Mouse (Mus musculus) MN1 (cell line): ENCODE measurements around the gene Eno3.
A peak's percentile ranks its signal among the peaks of the same experiment; 100 is the strongest.

Experiments used
- DNase-seq: peaks from one replicate; pipeline ENCODE4 v3.0.0-alpha.2; 2016; ENCODE audit warnings: low spot score

Eno3 gene

DNA sequence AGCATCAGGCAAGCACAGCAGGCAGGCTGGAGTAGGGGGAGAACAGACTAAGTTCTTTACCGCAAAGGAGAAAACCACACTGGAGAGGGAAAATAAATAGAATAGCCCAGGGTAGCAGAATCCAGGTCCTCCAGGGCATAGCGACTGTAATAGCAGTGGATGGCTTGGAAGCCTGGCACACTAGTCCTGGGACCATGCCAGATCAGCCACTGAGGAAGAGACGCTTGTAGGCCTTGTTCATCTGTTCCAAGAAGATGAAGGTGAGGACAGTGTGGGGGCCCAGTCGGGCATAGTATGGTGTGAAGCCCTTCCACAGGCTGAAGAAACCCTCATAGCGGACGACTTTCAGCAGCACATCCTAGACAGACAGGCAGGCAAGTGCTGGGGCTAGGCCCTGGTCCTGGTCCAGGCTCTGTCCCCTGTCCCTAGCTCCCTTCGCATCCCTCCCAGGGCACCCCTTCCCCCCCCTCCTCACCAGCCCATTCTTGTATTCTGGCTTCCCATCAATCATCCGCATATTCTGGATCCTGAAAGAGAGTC lies 12.4 kb upstream of the Eno3 start:
- DNase-seq, result no peak

DNA sequence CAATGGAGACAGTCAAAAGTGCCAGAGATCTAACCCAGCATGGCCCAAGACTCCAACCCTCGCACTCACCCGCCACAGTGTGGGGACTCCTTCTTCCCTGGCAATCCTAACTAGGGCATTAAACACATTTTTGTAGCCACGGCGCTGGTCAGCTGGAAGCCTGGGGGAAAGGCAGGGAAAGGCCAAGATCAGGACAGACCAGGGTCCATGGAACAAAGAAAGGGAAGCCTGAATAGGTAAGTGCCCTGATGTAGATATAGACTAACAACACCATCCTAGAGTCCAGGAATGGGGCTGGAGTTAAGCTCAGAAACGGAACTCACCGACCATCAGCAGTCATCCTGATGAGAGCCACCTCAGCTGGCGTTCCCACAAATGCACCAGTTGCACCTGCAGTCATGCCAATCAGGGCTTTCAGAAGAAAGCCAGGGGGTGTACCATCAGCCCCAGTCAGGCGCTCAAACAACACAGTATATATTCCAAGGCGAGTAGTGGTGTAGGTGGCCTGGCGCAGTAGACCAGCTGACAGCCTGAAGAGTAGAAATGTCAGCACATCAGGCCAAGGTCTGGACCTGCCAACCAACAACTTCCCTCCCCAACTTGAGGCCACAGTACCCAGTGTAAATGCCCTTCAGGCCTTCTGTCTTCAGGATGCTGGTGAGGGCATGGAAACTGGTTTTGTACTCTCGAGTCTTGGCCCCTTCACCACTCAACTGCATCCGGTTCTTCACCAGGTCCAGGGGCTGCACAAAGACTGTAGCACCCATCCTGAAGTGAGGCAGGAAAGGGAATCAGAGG lies 11.3 kb upstream of the Eno3 start:
- DNase-seq, result no peak

DNA sequence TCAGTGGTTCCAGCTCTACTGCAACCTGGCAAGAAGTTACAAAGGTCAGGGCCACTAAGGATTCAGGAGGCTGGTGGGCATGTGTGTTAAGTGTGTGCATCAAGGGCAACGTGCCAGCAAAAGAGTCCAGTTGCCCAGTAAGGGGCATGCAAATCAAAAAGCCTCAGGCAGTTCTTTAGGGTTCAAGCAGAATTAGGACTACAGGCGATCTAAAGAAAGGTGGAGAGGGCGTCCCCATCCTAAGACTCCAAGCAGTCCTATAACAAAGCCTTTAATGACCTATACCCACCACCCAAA lies 10.8 kb upstream of the Eno3 start:
- no peak for DNase-seq

DNA sequence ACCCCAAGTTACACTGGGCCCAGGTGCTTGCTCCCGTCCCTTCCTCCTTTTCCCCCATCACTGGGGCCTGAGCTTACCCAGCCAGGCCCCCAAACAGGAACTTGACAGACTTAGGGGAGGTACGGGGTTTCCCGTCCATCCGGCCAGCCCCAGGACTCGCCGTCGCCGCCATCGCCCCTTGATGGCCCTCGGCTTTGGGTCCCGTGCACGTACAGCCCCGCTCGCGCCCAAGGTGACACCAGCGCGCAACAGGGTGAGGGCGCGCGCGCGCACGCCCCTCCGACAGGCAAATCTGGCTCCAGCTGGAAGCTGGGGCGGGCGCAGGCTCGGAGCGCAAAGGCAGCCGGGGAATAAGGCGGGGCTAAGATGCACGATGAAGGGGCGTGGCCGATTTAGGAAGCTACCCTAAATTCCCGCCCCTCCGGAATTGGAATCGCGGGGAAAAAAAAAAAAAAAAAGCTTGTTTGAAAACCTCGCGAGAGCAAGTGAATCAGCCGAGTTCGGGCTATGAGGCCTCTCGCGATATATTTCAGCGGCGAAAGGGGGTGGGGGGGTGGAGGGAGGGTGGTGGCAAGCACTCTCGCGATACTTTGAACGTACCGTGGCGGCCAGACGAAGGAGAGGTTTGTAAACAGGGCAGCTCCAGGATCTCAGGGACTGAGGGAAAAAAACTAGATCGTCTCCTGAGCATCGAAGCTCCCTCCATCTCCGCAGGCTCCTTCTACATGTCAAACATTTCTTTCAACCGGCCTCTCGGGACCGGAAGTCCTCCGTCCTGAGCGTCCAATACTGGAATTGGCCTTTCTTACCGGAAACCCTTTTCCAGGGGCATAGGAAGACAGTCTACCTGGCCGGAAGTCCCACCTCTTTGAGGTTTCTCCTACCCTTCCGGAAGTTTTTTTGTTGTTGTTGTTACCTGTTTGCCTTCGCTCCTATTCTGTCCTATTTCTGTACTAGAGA lies 10.0 kb upstream of the Eno3 start, which contains the start of the genes Rnf167 and Slc25a11:
Gene Rnf167, plus strand, starts transcription at position 545 of the 960 bp plus-strand sequence.
Gene Slc25a11, minus strand, starts transcription at position 789 of the 960 bp plus-strand sequence.
- DNase-seq, result peak; percentile 99

DNA sequence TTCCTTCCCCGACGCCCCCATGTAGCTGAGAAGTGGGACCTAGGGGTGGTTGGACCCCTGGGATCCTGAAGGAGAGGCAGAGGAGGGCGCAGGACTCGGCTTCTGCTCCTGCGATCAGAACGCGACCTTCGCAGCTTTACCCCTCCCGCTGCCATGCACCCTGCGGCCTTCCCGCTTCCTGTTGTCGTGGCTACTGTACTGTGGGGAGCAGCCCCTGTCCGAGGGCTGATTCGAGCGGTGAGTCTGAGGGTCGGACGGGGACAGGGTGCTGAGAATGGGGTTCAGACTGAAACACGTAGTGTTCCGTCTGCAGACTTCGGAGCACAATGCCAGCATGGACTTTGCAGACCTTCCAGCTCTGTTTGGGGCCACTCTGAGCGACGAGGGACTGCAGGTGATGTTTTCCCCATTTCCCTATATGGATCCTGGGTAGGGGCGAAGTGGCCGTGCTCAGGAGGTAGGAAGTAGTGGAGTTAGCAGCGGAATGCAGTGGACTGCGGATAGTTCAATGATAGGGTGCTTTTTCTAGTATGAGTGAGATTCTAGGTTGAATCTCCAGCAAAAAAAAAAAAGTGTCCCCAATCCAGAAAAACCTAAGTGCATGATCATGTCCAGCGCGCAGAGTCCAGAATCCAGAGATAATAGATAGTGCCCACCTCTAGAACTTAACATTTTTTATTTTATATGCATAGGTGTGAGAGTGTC lies 9.1 kb upstream of the Eno3 start:
- DNase-seq, result no peak

DNA sequence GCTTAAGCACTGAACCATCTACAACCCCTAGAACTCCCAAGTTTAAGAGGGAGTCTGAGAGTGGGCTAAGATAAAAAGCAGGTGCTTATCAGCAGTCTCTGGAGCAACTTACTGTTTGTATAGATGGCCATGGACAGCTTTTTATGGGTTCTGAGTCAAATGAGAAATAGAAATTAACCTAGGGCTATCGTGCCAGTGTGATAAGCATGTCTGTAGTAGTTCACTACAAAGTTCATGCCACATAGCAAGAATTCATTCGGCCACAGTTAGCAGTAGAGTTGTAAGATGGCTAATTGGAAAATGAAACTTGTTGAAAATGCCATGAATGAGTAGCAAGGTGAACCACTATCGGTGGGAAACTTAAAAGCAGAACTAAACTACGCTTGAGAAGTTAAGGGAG lies 8.5 kb upstream of the Eno3 start:
- DNase-seq, result no peak

DNA sequence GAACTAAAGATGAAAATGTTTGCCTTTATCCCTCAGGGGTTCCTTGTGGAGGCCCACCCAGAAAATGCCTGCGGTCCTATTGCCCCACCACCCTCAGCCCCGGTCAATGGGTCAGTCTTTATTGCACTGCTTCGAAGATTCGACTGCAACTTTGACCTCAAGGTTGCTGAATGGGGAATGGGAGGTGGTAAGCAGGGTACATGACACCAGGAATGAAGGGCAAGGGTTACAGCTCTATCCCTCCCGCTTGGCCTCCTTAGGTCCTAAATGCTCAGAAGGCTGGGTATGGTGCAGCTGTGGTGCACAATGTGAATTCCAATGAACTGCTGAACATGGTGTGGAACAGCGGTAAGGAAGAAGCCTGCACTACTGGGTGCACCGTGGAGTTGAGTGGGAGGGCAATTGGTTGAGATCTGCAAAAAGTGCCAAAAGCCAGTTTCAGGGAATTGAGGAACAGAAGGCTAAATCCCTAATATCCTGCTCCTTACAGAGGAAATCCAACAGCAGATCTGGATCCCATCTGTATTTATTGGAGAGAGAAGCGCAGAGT lies 7.7 kb upstream of the Eno3 start:
- no peak for DNase-seq

DNA sequence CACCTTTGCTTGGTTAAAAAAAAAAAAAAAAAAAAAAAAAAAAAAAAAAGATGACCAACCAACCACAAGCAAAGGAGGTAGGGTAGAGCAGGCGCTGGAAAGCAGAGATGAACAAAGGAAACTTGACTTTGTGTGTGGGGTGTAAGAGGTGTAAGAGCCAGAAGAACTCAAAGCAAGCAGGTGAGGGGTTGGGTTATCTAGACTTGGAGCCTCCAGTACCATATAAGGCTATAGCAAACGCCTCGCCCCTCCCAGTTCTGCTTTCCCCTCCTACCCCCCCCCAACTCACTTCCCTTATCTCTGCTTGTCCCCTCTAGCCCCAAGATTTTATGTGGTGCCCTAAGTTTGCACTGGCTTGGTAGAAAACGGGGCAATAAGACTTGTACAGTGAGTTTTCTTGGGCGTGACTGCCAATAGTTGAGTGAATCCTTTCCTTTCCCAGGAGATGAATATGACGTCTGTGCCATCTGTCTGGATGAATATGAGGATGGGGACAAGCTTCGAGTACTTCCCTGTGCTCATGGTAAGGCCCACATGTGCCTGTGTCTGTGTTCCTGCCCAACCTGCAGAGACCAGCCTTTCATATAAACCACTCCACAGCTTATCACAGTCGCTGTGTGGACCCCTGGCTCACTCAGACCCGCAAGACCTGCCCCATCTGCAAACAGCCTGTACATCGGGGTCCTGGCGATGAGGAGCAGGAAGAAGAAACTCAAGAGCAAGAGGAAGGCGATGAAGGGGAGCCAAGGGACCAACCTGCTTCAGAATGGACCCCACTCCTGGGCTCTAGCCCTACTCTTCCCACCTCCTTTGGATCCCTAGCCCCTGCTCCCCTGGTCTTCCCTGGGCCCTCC lies 6.5 kb upstream of the Eno3 start:
- no peak for DNase-seq

DNA sequence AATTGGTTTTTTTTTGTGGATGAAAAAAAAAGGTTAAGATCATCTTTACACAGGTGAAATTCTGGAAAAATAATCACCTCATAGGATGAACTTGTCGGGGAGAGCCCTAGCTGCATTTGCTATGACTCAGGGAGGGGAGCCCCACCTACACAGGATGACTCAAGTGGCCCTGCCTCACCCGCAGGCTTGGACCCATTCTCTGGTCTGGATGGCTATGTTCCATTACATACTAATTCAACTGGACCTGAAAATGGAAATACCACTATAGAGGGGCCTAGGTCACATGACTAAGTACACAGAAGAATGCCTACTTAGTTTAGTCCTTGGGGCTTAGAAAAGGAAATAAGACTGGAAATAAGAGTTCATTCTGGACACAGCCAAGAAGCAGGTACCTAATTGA lies 5.6 kb upstream of the Eno3 start:
- DNase-seq, result no peak

DNA sequence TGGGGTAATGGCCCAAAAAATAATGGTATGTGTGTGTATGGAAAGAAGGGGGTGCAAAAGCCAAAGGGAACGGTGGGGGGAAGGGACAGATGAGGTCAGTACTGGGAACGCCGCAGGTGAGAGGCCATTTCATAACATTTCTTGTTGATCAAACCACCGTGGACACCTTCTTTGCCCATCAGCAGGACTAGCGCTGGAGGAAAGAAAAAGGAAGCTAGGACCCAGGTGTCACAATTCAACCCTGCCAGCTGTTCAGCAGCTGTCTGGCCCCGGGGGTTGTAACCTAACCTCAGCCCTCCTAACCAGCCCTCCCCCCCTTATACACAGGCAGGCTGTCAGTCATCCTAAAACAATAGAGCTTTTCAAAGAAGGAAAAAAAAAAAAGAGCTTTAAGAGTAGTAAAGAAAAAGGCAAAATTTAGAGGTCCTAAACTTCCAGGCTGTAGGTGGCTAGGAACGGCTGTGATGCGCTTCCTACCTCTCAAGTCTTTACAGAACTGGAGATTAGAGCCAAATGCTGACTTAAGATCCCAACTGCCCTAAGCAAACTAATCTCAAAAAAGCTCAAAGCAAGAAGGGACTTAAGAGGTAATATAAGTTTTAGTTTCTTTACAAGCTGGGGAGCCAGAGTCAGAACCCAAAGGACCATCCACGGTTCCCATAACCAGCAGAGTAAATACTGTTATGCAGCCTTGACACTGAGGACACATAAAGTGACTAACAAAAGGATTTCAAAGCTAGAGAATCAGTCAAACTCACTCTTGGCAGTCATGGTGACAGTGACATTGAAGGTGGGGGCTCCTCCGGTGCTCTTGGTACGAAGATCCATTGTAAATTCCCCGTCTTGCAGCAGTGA lies 4.7 kb upstream of the Eno3 start:
- DNase-seq, result no peak

DNA sequence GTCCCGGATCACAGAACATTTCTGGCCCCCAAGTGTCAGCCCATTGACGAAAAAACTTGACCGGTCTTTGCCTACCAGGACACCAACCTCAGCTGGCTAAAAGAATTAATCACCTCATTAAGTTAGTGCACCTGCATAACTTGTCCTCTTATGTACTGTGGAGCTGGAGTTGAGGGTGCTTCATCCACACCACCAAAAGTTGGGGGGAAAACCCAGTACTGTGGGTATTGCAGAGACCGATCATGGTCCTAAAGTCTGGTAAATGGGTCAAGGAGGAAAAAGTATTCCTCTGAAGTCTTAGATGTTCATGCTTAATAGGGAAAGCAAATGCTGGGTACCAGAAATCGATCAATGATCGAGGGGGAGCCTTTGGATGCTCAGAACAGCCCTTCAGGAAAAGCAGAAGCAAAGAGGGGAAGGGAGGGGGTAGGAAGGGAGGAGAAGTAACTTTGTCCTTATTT lies 4.1 kb upstream of the Eno3 start:
- no peak for DNase-seq

DNA sequence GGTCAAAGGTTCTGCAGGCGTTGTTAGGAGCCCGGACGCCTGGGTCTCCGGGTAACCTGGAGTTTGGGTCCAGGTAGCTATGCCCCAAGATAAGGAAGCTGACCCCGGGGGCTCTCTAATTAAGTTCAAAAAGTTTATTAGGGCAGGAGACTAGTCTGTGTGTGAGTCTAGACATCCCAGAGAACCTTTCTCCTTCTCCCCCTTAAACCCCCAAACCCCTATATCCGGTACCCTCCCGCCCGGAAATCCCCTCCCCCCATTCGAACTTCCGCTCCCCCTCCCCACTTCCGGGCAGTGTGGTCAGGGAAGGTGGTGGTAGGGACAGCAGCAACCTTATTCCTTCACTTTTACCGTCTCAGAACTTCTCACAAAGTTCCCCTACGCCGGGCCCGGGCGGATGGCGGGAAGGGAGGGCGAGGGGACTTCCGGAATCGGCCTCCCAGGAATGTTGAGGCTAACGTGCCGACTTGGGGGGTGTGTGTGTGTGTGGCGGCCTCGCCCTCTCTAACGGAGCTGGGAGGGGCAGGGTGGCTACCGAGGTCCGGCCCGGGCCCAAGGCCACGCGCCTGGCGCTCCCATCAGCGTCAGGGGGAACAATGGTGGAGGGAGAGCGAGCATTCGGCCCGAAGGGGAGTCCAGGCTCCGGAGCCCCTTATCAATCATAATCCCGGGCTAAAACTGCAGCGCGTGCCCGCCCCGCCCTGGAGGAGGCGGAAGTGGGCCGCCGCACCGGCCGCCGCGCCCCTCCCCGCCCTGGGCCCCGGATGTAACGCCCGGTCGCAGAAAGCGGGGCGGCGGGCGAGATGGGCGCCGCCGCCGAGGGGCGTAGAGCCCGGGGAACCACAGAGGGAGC lies 3.4 kb upstream of the Eno3 start:
- peak; percentile 62 for DNase-seq

DNA sequence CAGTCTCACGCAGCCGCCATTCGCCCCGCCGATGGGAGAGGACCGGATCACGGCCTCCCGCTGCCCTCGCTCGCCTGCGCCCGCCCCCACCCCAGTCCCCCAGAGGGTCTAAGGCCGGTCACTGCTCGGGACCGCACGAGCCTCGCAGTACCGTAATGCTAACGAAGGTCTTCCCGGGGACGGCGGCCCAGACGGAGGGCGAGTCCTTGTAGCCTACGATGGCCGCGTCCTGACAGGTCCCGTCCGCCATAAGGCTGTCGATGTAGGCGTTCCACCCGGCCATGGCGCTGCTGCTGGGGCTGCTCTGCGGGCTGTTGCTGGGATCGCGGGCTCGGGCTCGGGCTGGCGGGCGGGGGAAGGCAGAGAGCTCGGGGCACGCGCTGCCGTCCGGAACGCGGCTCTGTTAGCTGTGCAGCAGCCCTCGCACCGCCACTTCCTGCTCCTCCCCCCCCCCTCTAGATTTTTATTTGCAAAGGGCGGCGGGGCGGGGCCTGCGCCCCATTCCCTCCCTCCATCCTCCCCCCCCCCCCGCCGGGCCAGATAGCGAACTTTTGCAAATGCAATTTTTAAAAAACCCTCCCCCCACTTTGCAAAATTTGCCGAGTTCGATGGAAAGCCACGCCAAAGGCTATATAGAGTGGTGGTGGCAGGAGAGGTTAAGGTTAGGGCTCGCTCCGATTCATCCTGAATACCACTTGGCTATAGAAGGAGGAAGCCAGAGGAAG lies 2.6 kb upstream of the Eno3 start, which contains the start of gene Pfn1:
Gene Pfn1, minus strand, starts transcription at position 447 of the 725 bp plus-strand sequence.
- DNase-seq, result peak; percentile 67

DNA sequence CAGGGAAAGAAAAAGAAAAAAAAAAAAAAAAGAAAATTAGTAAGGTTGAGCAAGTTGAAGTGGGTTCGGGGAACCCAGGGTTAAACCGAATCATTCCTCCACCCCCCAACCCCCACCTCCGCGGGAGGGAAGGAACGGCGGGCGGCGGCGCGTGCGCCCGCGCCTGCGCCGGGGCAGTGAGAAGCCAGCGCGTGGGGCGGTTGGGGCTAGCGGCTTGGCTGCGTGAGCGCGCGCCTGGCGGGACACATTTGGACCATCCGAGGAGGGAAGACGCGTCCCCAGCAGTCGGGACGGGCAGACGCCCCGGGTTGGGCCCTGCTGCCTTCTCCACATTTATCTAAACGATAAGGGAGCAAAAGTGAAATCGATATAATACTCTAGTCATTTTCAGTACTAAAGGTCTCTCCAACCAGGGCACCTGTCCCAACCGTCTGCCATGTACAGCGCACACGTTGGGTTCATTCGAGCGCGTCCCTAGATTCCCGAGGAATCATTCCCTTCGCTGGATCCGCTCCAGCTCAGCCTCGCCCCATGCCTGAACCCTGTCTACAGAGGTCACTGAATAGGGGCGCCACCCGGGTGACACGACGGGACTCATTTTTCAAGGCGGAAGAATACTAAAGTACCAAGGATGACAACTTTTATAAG lies 2.0 kb upstream of the Eno3 start:
- DNase-seq, result peak; percentile 85

DNA sequence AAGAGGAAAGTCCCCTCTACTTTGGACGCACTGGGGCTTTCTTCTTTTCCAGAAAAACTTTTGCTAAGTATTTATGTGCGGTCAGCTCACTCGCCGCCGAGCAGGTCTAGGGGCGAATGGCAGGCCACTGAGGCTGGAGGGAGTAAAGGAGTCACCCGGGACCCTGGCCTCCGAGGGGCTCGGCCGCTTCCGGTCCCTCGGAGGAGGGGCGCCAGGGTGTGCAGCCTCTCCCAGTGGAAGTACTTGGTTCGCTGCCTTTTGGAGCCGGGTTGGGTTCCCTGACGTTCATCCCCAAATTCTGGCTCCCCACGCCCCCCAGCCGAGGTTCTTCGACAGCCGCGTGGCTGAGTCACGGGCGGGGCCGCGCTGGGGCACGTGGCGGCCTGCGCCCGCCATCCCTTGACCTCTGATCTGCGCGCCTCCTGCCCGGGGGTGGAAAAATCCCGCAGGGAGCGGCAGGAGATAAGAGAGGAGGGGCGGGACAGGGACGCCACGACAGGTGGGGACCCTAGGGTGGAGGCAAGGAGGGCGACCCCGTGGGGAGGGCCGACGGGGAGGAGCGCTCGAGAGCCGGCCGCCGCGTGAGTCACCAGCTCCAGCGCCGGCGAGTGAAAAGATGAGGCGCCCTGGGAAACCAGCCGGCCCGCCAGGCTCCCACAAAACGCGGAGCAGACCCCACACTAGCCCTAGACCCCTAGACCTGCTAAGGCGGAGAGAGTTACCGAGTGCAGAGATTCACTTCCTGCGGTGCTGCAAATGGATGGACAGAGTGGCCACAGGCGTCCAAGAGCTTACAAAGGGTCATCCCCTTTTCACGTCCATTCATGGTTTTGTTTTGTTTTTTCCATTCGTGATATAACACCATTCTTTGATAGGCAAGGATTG lies 1.2 kb upstream of the Eno3 start:
- peak; percentile 60 for DNase-seq

DNA sequence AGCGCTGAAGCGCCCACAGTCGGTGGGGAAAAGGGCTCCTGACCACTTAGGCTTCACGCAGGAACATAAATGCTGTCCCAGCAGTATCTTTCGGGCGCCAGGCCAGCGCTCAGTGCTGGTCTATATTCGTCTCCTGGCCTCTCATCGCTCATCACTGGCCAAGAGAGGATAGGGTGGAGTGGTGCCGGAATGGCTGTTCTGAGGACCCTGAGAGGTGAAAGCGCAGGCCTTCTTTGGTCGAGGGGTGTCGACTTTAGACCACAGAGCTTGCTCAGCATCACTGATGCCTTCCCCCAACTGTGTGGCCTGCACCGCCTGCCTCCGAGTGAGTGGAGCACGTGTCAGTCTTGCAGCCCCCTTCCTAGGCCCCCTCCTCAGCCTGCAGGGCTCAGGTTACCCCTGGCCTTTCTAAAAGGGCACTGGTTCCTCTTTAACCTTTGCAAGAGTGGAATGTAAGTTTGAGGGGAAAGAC lies 510 bp upstream of the Eno3 start:
- DNase-seq, result peak; percentile 45
